ENCODE assay signal across 16 mouse cellular contexts in genomic region chr5:73958096-73958495, GRCm38 (mm10).
"Had no signal": no experiment of that assay in that cellular context is flagged by ENCODE, and none has a peak within 500 bp of the region (broad histone marks: within the 10 kb centered on the region; RNA-seq: fewer than 3 reads in every experiment).

No protein-coding gene starts in this region.

- DNase-seq: gastrocnemius, postnatal 14 days; gastrocnemius, postnatal 36 days; heart, adult 18-20 months; heart, postnatal 14 days; heart, postnatal 36 days; kidney, adult 11 months; kidney, adult 2 months; kidney, adult 9 months; kidney, postnatal 14 days; kidney, postnatal 36 days; layer of hippocampus, adult 9-11 months; layer of hippocampus, postnatal 36 days; left cerebral cortex, postnatal 4 days had no signal

- ATAC-seq: hindbrain, postnatal 0 days; intestine, embryonic 16.5 days; liver, embryonic 12.5 days had no signal
